Mouse (Mus musculus) kidney, adult 2 months (tissue): ENCODE measurements around the gene Apln. TPM values are rescaled to one million over a fixed set of nuclear protein-coding genes. Genes with fewer than 3 reads are reported as not detected.

Experiments
- DNase-seq: peaks from one replicate; pipeline ENCODE4 v3.0.0; 2021
- H3K27ac ChIP-seq: fragments of 200-500 bp; 2 replicates; pipeline ENCODE4 v1.5.1; 2012; ENCODE audit warnings: low read depth, low read length, control low read depth, inconsistent platforms; ENCODE audit not compliant: insufficient read depth
- H3K27me3 ChIP-seq: fragments of 200-500 bp; replicated peaks from 2 replicates; pipeline ENCODE4 v1.6.1; 2012; ENCODE audit warnings: mild to moderate bottlenecking, moderate library complexity, low read length, inconsistent platforms; ENCODE audit not compliant: control insufficient read depth, insufficient read depth
- H3K36me3 ChIP-seq: fragments of 200-500 bp; 2 replicates; pipeline ENCODE4 v1.6.1; 2012; ENCODE audit warnings: mild to moderate bottlenecking, moderate library complexity, low read length, inconsistent platforms; ENCODE audit not compliant: control insufficient read depth, insufficient read depth
- H3K4me1 ChIP-seq: fragments of 200-500 bp; 2 replicates; pipeline ENCODE4 v1.6.1; 2011; ENCODE audit warnings: low read length; ENCODE audit not compliant: control insufficient read depth, insufficient read depth
- H3K4me3 ChIP-seq: fragments of 200-500 bp; 2 replicates; pipeline ENCODE4 v1.5.1; 2011; ENCODE audit warnings: mild to moderate bottlenecking, low read depth, low read length, control low read depth; ENCODE audit not compliant: insufficient read depth
- CTCF ChIP-seq: fragments of 200-500 bp; conservative IDR thresholded peaks from 2 replicates; pipeline ENCODE4 v1.5.1; 2011; ENCODE audit warnings: low read depth, mild to moderate bottlenecking, control low read depth, low read length, moderate library complexity, mixed read lengths; ENCODE audit not compliant: insufficient read depth, insufficient read length
- POLR2A ChIP-seq: fragments of 200-500 bp; IDR thresholded peaks from one replicate; pipeline ENCODE4 v1.6.1; 2011; ENCODE audit warnings: low read depth, low read length, control low read depth
- WGBS: fragments of 180-500 bp; shearing (Covaris S2); methylation state at CpG from one replicate; pipeline ENCODE4 v1.1.7; 2018; 5-methylcytosine and 5-hydroxymethylcytosine counted together
- polyA plus RNA-seq: library from polyadenylated mRNA; depleted of rRNA; stranded (reverse); fragments of >200 nt; gene quantifications from 2 replicates; pipeline ENCODE4 v1.2.3, GENCODE M21; 2012

Apln gene
- polyA plus RNA-seq, 1 experiment = 8.1 TPM

GRCm38 (mm10) chrX:48019359-48019758, 15.3 kb downstream of the Apln start:
- H3K27me3 ChIP-seq = no peaks in the 10 kb centered on the region
- no peak for DNase-seq
- no peaks in the 10 kb centered on the region for H3K36me3 ChIP-seq
- H3K4me1 ChIP-seq = no peaks in the 10 kb centered on the region
- no peak overlapping the region for H3K27ac ChIP-seq
- H3K4me3 ChIP-seq = no peak overlapping the region
- no peak for TF ChIP-seq POLR2A
- no peak for TF ChIP-seq CTCF
- WGBS = 29% methylated on average over 15 of the region's 15 CpGs

GRCm38 (mm10) chrX:48016906-48017601, 17.6 kb downstream of the Apln start:
- DNase-seq = no peak
- H3K27ac ChIP-seq = no peak overlapping the region
- H3K4me1 ChIP-seq = no peaks in the 10 kb centered on the region
- TF ChIP-seq POLR2A (no peak), CTCF (no peak)
- no peaks in the 10 kb centered on the region for H3K27me3 ChIP-seq
- H3K36me3 ChIP-seq = no peaks in the 10 kb centered on the region
- 70% methylated on average over 7 of the region's 7 CpGs for WGBS
- no peak overlapping the region for H3K4me3 ChIP-seq

- Histone ChIP-seq H3K4me3 (no peak overlapping the region), H3K36me3 (no peaks in the 10 kb centered on the region), H3K27ac (no peak overlapping the region), H3K27me3 (no peaks in the 10 kb centered on the region), H3K4me1 (no peaks in the 10 kb centered on the region)
- WGBS = 92% methylated on average over 3 of the region's 3 CpGs
- DNase-seq = no peak
- TF ChIP-seq POLR2A (no peak), CTCF (no peak)
Observed at GRCm38 (mm10) chrX:48011656-48012055, 23.0 kb downstream of the Apln start.

GRCm38 (mm10) chrX:48006062-48006461, 28.6 kb downstream of the Apln start:
- WGBS = 62% methylated on average over 7 of the region's 8 CpGs
- no peaks in the 10 kb centered on the region for H3K4me1 ChIP-seq
- DNase-seq = peak; percentile 35
- TF ChIP-seq CTCF (no peak), POLR2A (no peak)
- no peaks in the 10 kb centered on the region for H3K27me3 ChIP-seq
- no peaks in the 10 kb centered on the region for H3K36me3 ChIP-seq
- no peak overlapping the region for H3K4me3 ChIP-seq
- no peak overlapping the region for H3K27ac ChIP-seq

DNA sequence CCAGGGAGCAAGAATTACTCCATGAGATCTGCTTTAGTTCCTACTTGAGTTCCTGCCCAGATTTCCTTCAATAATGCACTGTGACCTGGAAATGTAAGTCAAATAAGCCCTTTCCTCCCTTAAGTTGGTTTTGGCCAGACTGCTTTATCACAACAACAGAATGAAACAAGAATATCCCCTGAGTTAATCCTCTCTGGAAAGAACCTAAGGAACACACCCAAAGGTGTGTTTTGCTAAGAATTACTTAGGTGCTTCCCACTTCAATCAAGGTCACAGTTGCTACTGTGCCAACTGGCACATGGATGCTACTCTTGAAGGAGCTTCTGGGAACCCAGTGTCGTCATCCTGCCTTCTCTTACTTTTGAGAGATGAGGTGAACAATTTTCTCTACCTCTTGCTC, 29.9 kb downstream of the Apln start:
- Histone ChIP-seq H3K4me1 (no peaks in the 10 kb centered on the region), H3K36me3 (no peaks in the 10 kb centered on the region), H3K4me3 (no peak overlapping the region), H3K27me3 (no peaks in the 10 kb centered on the region), H3K27ac (no peak overlapping the region)
- 77% methylated on average over 1 of the region's 1 CpGs for WGBS
- DNase-seq = peak; percentile 1
- TF ChIP-seq CTCF (no peak), POLR2A (no peak)

GRCm38 (mm10) chrX:48001151-48001550, 33.5 kb downstream of the Apln start:
- WGBS = 67% methylated on average over 7 of the region's 7 CpGs
- peak; percentile 17 for DNase-seq
- TF ChIP-seq CTCF (no peak), POLR2A (no peak)
- Histone ChIP-seq H3K4me1 (no peaks in the 10 kb centered on the region), H3K27me3 (no peaks in the 10 kb centered on the region), H3K36me3 (no peaks in the 10 kb centered on the region), H3K4me3 (no peak overlapping the region), H3K27ac (no peak overlapping the region)

DNA sequence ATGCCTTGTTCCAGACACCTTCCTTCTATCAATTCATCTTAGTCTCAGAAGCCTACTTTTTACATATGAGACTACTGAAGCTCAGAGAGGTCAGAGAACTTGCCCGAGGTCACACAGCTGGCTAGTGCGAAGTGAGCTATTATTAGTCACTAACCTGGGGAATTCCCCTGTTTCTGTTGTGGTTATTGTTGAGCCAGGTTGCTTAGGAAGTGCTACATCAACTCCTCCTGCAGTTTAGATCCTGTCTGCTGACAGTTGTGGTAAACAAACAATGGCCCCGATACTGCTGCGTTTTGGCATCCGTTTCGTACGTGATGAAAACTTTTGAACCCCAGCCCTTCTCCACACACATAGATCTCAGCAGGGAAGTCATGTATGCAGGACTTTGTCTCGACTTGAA, 36.2 kb downstream of the Apln start:
- H3K4me1 ChIP-seq = no peaks in the 10 kb centered on the region
- DNase-seq = peak; percentile 17
- no peak overlapping the region for H3K4me3 ChIP-seq
- H3K27ac ChIP-seq = 0 out of 2 replicates have a peak overlapping the region, but pooled peaks have one; percentile 33
- 62% methylated on average over 8 of the region's 8 CpGs for WGBS
- no peaks in the 10 kb centered on the region for H3K36me3 ChIP-seq
- H3K27me3 ChIP-seq = no peaks in the 10 kb centered on the region
- no peak for TF ChIP-seq POLR2A
- no peak for TF ChIP-seq CTCF

DNA sequence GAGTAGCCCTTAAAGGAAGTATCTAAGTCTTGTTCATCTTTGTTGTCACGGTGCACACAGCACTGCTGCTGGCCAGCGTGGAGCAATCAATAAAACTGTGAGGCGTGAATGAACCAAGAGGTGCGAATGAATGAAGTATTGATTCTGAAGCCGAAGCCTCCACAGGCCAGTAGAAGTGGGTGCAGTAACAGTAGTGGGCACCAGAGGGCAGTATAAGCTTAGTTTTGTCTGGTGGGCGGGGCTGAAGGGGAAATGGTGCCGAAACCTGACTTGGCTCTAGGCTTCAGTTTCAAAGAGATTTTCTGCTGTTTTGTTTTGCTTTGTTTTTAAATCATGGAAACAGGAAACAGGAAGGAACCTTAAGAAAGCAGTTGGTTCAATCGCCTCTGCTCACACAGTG, 42.0 kb downstream of the Apln start:
- 0% methylated on average over 8 of the region's 8 CpGs for WGBS

More for the DNA sequence above, 42.0 kb downstream of the Apln start:
- DNase-seq = peak; percentile 68
- H3K27me3 ChIP-seq = no peaks in the 10 kb centered on the region
- TF ChIP-seq POLR2A (no peak), CTCF (peak; percentile 84)
- H3K36me3 ChIP-seq = no peaks in the 10 kb centered on the region
- no peaks in the 10 kb centered on the region for H3K4me1 ChIP-seq
- H3K4me3 ChIP-seq = no peak overlapping the region
- no peak overlapping the region for H3K27ac ChIP-seq
